In genomic region chr10:85291733-85292476, GRCm38 (mm10) we compare ENCODE assay signal across 23 mouse cellular contexts.
DNase-seq lines count a peak whose midpoint lies in the region; ATAC-seq and TF ChIP-seq lines count a peak whose summit lies in the region.
"Had no signal": no experiment of that assay in that cellular context is flagged by ENCODE, and none has a peak within 500 bp of the region (broad histone marks: within the 10 kb centered on the region; RNA-seq: fewer than 3 reads in every experiment).

No protein-coding gene starts in this region.

- no peak overlapping the region for H3K4me3 ChIP-seq in midbrain, embryonic 11.5 days (ENCODE audit: low read depth, low read length)
- H3K4me3 ChIP-seq in midbrain, embryonic 10.5 days = no peak overlapping the region
- no peak overlapping the region for H3K4me3 ChIP-seq in hindbrain, postnatal 0 days (ENCODE audit: low read length)
- H3K4me3 ChIP-seq: erythroblast, embryonic 14.5 days; heart, embryonic 12.5 days; layer of hippocampus, adult 2 months; left cerebral cortex, adult 2 months; limb, embryonic 12.5 days; liver, embryonic 13.5 days; lung, embryonic 15.5 days; stomach, embryonic 15.5 days had no signal

- H3K4me1 ChIP-seq in midbrain, embryonic 11.5 days (ENCODE audit: control insufficient read depth, insufficient read depth, low read length) = no peaks in the 10 kb centered on the region
- 0 out of 2 replicates have a peak, but pooled peaks cover 2% of the 10 kb centered on the region for H3K4me1 ChIP-seq in midbrain, embryonic 10.5 days
- peaks cover 4% of the 10 kb centered on the region; the same call in 1 of the 2 replicates for H3K4me1 ChIP-seq in hindbrain, postnatal 0 days (ENCODE audit: insufficient read depth, low read length)
- H3K4me1 ChIP-seq: heart, embryonic 12.5 days; limb, embryonic 12.5 days; liver, embryonic 13.5 days; lung, embryonic 15.5 days; stomach, embryonic 15.5 days had no signal

- no peak overlapping the region for H3K9ac ChIP-seq in midbrain, embryonic 11.5 days (ENCODE audit: low read length)
- H3K9ac ChIP-seq in hindbrain, postnatal 0 days (replicated peaks; ENCODE audit: low read length) = no peak overlapping the region
- H3K9ac ChIP-seq: heart, embryonic 12.5 days; limb, embryonic 12.5 days; liver, embryonic 13.5 days; lung, embryonic 15.5 days; stomach, embryonic 15.5 days had no signal

- no peaks in the 10 kb centered on the region for H3K36me3 ChIP-seq in midbrain, embryonic 11.5 days (ENCODE audit: control insufficient read depth, insufficient read depth, low read length)
- H3K36me3 ChIP-seq in midbrain, embryonic 10.5 days = no peaks in the 10 kb centered on the region
- no peaks in the 10 kb centered on the region for H3K36me3 ChIP-seq in hindbrain, postnatal 0 days (ENCODE audit: insufficient read depth, low read length)
- H3K36me3 ChIP-seq: G1E; heart, embryonic 12.5 days; limb, embryonic 12.5 days; liver, embryonic 13.5 days; lung, embryonic 15.5 days; stomach, embryonic 15.5 days had no signal

- H3K27me3 ChIP-seq in midbrain, embryonic 11.5 days (ENCODE audit: control insufficient read depth, insufficient read depth, low read length) = no peaks in the 10 kb centered on the region
- H3K27me3 ChIP-seq in midbrain, embryonic 10.5 days (ENCODE audit: low read depth, poor library complexity, severe bottlenecking) = no peaks in the 10 kb centered on the region
- no peaks in the 10 kb centered on the region for H3K27me3 ChIP-seq in hindbrain, postnatal 0 days (ENCODE audit: insufficient read depth, low read length)
- H3K27me3 ChIP-seq: heart, embryonic 12.5 days; limb, embryonic 12.5 days; liver, embryonic 13.5 days; lung, embryonic 15.5 days; stomach, embryonic 15.5 days had no signal

- no peak for TF ChIP-seq CTCF in hindbrain, postnatal 0 days (IDR thresholded peaks at IDR 0.05; ENCODE audit: low read depth)

- no peak overlapping the region for H3K27ac ChIP-seq in midbrain, embryonic 11.5 days (ENCODE audit: low read depth, low read length)
- no peak overlapping the region for H3K27ac ChIP-seq in midbrain, embryonic 10.5 days (replicated peaks)
- H3K27ac ChIP-seq in hindbrain, postnatal 0 days = no peak overlapping the region
- H3K27ac ChIP-seq: kidney, postnatal 0 days; layer of hippocampus, adult 2 months; left cerebral cortex, adult 2 months; limb, embryonic 12.5 days; liver, embryonic 13.5 days; lung, embryonic 15.5 days; stomach, embryonic 15.5 days had no signal

- ATAC-seq in midbrain, embryonic 11.5 days (ENCODE audit: low FRiP score) = 0 out of 2 replicates have a peak, but pooled peaks have one; percentile 27
- peak; percentile 47; the same call in 1 of the 2 replicates for ATAC-seq in hindbrain, postnatal 0 days
- ATAC-seq: CD4-positive, CD25-positive, alpha-beta regulatory T cell, adult 4 months; intestine, embryonic 16.5 days had no signal

- no peak overlapping the region for H3K4me2 ChIP-seq in midbrain, embryonic 11.5 days
- no peak overlapping the region for H3K4me2 ChIP-seq in hindbrain, postnatal 0 days (ENCODE audit: low read depth, low read length)
- H3K4me2 ChIP-seq: heart, embryonic 12.5 days; limb, embryonic 12.5 days; liver, embryonic 13.5 days; lung, embryonic 15.5 days; stomach, embryonic 15.5 days had no signal

- no peaks in the 10 kb centered on the region for H3K9me3 ChIP-seq in midbrain, embryonic 11.5 days (ENCODE audit: control insufficient read depth, low read length)
- no peaks in the 10 kb centered on the region for H3K9me3 ChIP-seq in midbrain, embryonic 10.5 days (replicated peaks)
- no peaks in the 10 kb centered on the region for H3K9me3 ChIP-seq in hindbrain, postnatal 0 days (ENCODE audit: low read length)
- H3K9me3 ChIP-seq: limb, embryonic 12.5 days; liver, embryonic 13.5 days; lung, embryonic 15.5 days; stomach, embryonic 15.5 days had no signal

- 89% methylated on average over 5 of the region's 5 CpGs for WGBS in midbrain, embryonic 11.5 days
- WGBS in midbrain, embryonic 10.5 days = 89% methylated on average over 5 of the region's 5 CpGs
- WGBS in hindbrain, postnatal 0 days = 59% methylated on average over 5 of the region's 5 CpGs

- DNase-seq in cerebellum, postnatal 10 days = peak; percentile 52 to 67
- DNase-seq in cerebellum, postnatal 36 days = no peak
- DNase-seq in midbrain, embryonic 11.5 days (ENCODE audit: low spot score, missing footprints) = no peak
- no peak for DNase-seq in midbrain, embryonic 10.5 days (ENCODE audit: low spot score)
- DNase-seq in hindbrain, postnatal 0 days (ENCODE audit: low spot score) = peak; percentile 34
- DNase-seq in retina, postnatal 7 days (ENCODE audit: low read depth, low spot score) = peak; percentile 3
- no peak for DNase-seq in urinary bladder, postnatal 10 days (ENCODE audit: low spot score)
- DNase-seq in lung, postnatal 25 days (ENCODE audit: low spot score) = no peak
- DNase-seq: cerebellum, adult 11 months; gastrocnemius, postnatal 36 days; liver, embryonic 13.5 days; right cerebral cortex, postnatal 14 days had no signal

Comparison
In these comparisons a context has a peak if more than half of its experiments do, and no peak if none do; other contexts are left out.
1. DNase-seq: peak in cerebellum, postnatal 10 days (2 of 2), hindbrain, postnatal 0 days (single experiment) and retina, postnatal 7 days (single experiment); none in cerebellum, postnatal 36 days (0 of 2), midbrain, embryonic 11.5 days (single experiment), midbrain, embryonic 10.5 days (single experiment), urinary bladder, postnatal 10 days (single experiment) and lung, postnatal 25 days (single experiment).